Mouse (Mus musculus): Measurements from ENCODE around the gene Iqsec1. TPM values are rescaled to one million over a fixed set of nuclear protein-coding genes. Genes with fewer than 3 reads are reported as not detected.

Gene Iqsec1
- total and polyA plus RNA-seq, 2 experiments: 8.9 to 69.3 TPM

GRCm38 (mm10) chr6:90725526-90725925, 263.0 kb downstream of the Iqsec1 start:
- no peak for TF ChIP-seq CTCF (IDR thresholded peaks at IDR 0.05; ENCODE audit: low read depth, low read length)
- TF ChIP-seq POLR2A (IDR thresholded peaks at IDR 0.05; ENCODE audit: extremely low read depth, insufficient read depth, low read length): no peak
- Histone ChIP-seq H3K4me1 (ENCODE audit: control insufficient read depth, insufficient read depth, low read length) (no peaks in the 10 kb centered on the region; the same call in 1 of the 2 replicates), H3K9ac (ENCODE audit: low read depth, low read length) (no peak overlapping the region), H3K36me3 (ENCODE audit: control insufficient read depth, insufficient read depth, low read length) (no peaks in the 10 kb centered on the region), H3K79me2 (ENCODE audit: control insufficient read depth, insufficient read depth, low read length) (peaks cover 17% of the 10 kb centered on the region; the same call in 1 of the 2 replicates), H3K4me3 (ENCODE audit: insufficient read depth, low read depth, low read length) (no peak overlapping the region), H3K27ac (replicated peaks; ENCODE audit: insufficient read depth, low read depth, low read length) (no peak overlapping the region), H3K27me3 (ENCODE audit: control insufficient read depth, insufficient read depth, low read length) (no peaks in the 10 kb centered on the region)
- 62% methylated on average over 1 of the region's 1 CpGs for WGBS
- no peak for DNase-seq (ENCODE audit: extremely low read depth, low read depth, low spot score)

GRCm38 (mm10) chr6:90722993-90723392, 265.5 kb downstream of the Iqsec1 start:
- H3K79me2 ChIP-seq (ENCODE audit: control insufficient read depth, insufficient read depth, low read length): peaks cover 15% of the 10 kb centered on the region; the same call in 1 of the 2 replicates
- WGBS: 84% methylated on average over 3 of the region's 3 CpGs
- TF ChIP-seq CTCF (IDR thresholded peaks at IDR 0.05; ENCODE audit: low read depth, low read length): no peak
- TF ChIP-seq POLR2A (IDR thresholded peaks at IDR 0.05; ENCODE audit: extremely low read depth, insufficient read depth, low read length): no peak
- no peaks in the 10 kb centered on the region for H3K36me3 ChIP-seq (ENCODE audit: control insufficient read depth, insufficient read depth, low read length)
- no peak overlapping the region for H3K9ac ChIP-seq (ENCODE audit: low read depth, low read length)
- H3K4me3 ChIP-seq (ENCODE audit: insufficient read depth, low read depth, low read length): no peak overlapping the region
- no peaks in the 10 kb centered on the region; the same call in 1 of the 2 replicates for H3K4me1 ChIP-seq (ENCODE audit: control insufficient read depth, insufficient read depth, low read length)
- no peak overlapping the region for H3K27ac ChIP-seq (replicated peaks; ENCODE audit: insufficient read depth, low read depth, low read length)
- H3K27me3 ChIP-seq (ENCODE audit: control insufficient read depth, insufficient read depth, low read length): no peaks in the 10 kb centered on the region
- no peak for DNase-seq (ENCODE audit: extremely low read depth, low read depth, low spot score)

GRCm38 (mm10) chr6:90720996-90721746, 267.3 kb downstream of the Iqsec1 start:
- 56% methylated on average over 5 of the region's 5 CpGs for WGBS
- peak; percentile 87 for TF ChIP-seq CTCF (IDR thresholded peaks at IDR 0.05; ENCODE audit: low read depth, low read length)
- no peak for TF ChIP-seq POLR2A (IDR thresholded peaks at IDR 0.05; ENCODE audit: extremely low read depth, insufficient read depth, low read length)

GRCm38 (mm10) chr6:90720201-90720600, 268.3 kb downstream of the Iqsec1 start:
- WGBS: 34% methylated on average over 3 of the region's 3 CpGs
- DNase-seq (ENCODE audit: extremely low read depth, low read depth, low spot score): no peak
- no peak for TF ChIP-seq CTCF (IDR thresholded peaks at IDR 0.05; ENCODE audit: low read depth, low read length)
- no peak for TF ChIP-seq POLR2A (IDR thresholded peaks at IDR 0.05; ENCODE audit: extremely low read depth, insufficient read depth, low read length)

More at GRCm38 (mm10) chr6:90720996-90721746, 267.3 kb downstream of the Iqsec1 start:
- H3K9ac ChIP-seq (ENCODE audit: low read depth, low read length): no peak overlapping the region
- no peak overlapping the region for H3K4me3 ChIP-seq (ENCODE audit: insufficient read depth, low read depth, low read length)
- peak; percentile 41 for DNase-seq (ENCODE audit: extremely low read depth, low read depth, low spot score)
- H3K79me2 ChIP-seq (ENCODE audit: control insufficient read depth, insufficient read depth, low read length): peaks cover 10% of the 10 kb centered on the region; the same call in 1 of the 2 replicates
- no peaks in the 10 kb centered on the region for H3K27me3 ChIP-seq (ENCODE audit: control insufficient read depth, insufficient read depth, low read length)
- H3K36me3 ChIP-seq (ENCODE audit: control insufficient read depth, insufficient read depth, low read length): no peaks in the 10 kb centered on the region
- no peak overlapping the region for H3K27ac ChIP-seq (replicated peaks; ENCODE audit: insufficient read depth, low read depth, low read length)
- H3K4me1 ChIP-seq (ENCODE audit: control insufficient read depth, insufficient read depth, low read length): 0 out of 2 replicates have a peak, but pooled peaks cover 2% of the 10 kb centered on the region

GRCm38 (mm10) chr6:90719402-90719801, 269.1 kb downstream of the Iqsec1 start:
- peaks cover 15% of the 10 kb centered on the region; the same call in 1 of the 2 replicates for H3K79me2 ChIP-seq (ENCODE audit: control insufficient read depth, insufficient read depth, low read length)
- no peaks in the 10 kb centered on the region for H3K36me3 ChIP-seq (ENCODE audit: control insufficient read depth, insufficient read depth, low read length)
- no peaks in the 10 kb centered on the region for H3K27me3 ChIP-seq (ENCODE audit: control insufficient read depth, insufficient read depth, low read length)
- no peak overlapping the region for H3K4me3 ChIP-seq (ENCODE audit: insufficient read depth, low read depth, low read length)
- no peak for DNase-seq (ENCODE audit: extremely low read depth, low read depth, low spot score)
- no peak overlapping the region for H3K27ac ChIP-seq (replicated peaks; ENCODE audit: insufficient read depth, low read depth, low read length)
- TF ChIP-seq POLR2A (IDR thresholded peaks at IDR 0.05; ENCODE audit: extremely low read depth, insufficient read depth, low read length) (no peak), CTCF (IDR thresholded peaks at IDR 0.05; ENCODE audit: low read depth, low read length) (no peak)
- 85% methylated on average over 6 of the region's 6 CpGs for WGBS
- peaks cover 11% of the 10 kb centered on the region for H3K4me1 ChIP-seq (ENCODE audit: control insufficient read depth, insufficient read depth, low read length)
- H3K9ac ChIP-seq (ENCODE audit: low read depth, low read length): no peak overlapping the region

More at GRCm38 (mm10) chr6:90720201-90720600, 268.3 kb downstream of the Iqsec1 start:
- Histone ChIP-seq H3K79me2 (ENCODE audit: control insufficient read depth, insufficient read depth, low read length) (peaks cover 12% of the 10 kb centered on the region; the same call in 1 of the 2 replicates), H3K36me3 (ENCODE audit: control insufficient read depth, insufficient read depth, low read length) (no peaks in the 10 kb centered on the region), H3K4me3 (ENCODE audit: insufficient read depth, low read depth, low read length) (no peak overlapping the region), H3K27ac (replicated peaks; ENCODE audit: insufficient read depth, low read depth, low read length) (no peak overlapping the region), H3K27me3 (ENCODE audit: control insufficient read depth, insufficient read depth, low read length) (no peaks in the 10 kb centered on the region), H3K4me1 (ENCODE audit: control insufficient read depth, insufficient read depth, low read length) (peaks cover 7% of the 10 kb centered on the region; the same call in 1 of the 2 replicates), H3K9ac (ENCODE audit: low read depth, low read length) (no peak overlapping the region)

GRCm38 (mm10) chr6:90718477-90718876, 270.0 kb downstream of the Iqsec1 start:
- Histone ChIP-seq H3K79me2 (ENCODE audit: control insufficient read depth, insufficient read depth, low read length) (peaks cover 15% of the 10 kb centered on the region; the same call in 1 of the 2 replicates), H3K4me3 (ENCODE audit: insufficient read depth, low read depth, low read length) (no peak overlapping the region), H3K9ac (ENCODE audit: low read depth, low read length) (no peak overlapping the region), H3K27me3 (ENCODE audit: control insufficient read depth, insufficient read depth, low read length) (no peaks in the 10 kb centered on the region), H3K27ac (replicated peaks; ENCODE audit: insufficient read depth, low read depth, low read length) (no peak overlapping the region), H3K36me3 (ENCODE audit: control insufficient read depth, insufficient read depth, low read length) (no peaks in the 10 kb centered on the region), H3K4me1 (ENCODE audit: control insufficient read depth, insufficient read depth, low read length) (peaks cover 16% of the 10 kb centered on the region)
- TF ChIP-seq CTCF (IDR thresholded peaks at IDR 0.05; ENCODE audit: low read depth, low read length) (no peak), POLR2A (IDR thresholded peaks at IDR 0.05; ENCODE audit: extremely low read depth, insufficient read depth, low read length) (no peak)
- 82% methylated on average over 3 of the region's 3 CpGs for WGBS
- no peak for DNase-seq (ENCODE audit: extremely low read depth, low read depth, low spot score)
